Mouse (Mus musculus) thymus, postnatal 0 days (tissue): ENCODE data around the gene Gm17175. TPM values are rescaled to one million over a fixed set of nuclear protein-coding genes. Genes with fewer than 3 reads are reported as not detected.
"Not testable (repeated sequence)": the region's sequence is repeated elsewhere in the genome, so short reads cannot be mapped to it uniquely, and the experiment has no call there.

Experiments used
- DNase-seq: peaks from one replicate; pipeline ENCODE4 v3.0.0-alpha.2; 2015; ENCODE audit warnings: low spot score
- polyA plus RNA-seq: library from polyadenylated mRNA; unstranded; fragments of >200 nt; fragmentation: Nextera tagmentation; extraction: Ambion mirVana; gene quantifications from 2 replicates; pipeline ENCODE4 v1.2.1, GENCODE M21; 2015

Gm17175 gene
- polyA plus RNA-seq: not detected in 2 replicates

GRCm38 (mm10) chr14:51573963-51574362 is at the start of gene Gm17175:
Gm17175 (minus strand) TSS chr14:51574063.
- not testable (repeated sequence) for DNase-seq

- no peak for DNase-seq
Measured at GRCm38 (mm10) chr14:51611210-51611609, 37.3 kb upstream of the Gm17175 start, which contains the start of gene Gm17078. Gm17078 (minus strand) TSS chr14:51611310.

- DNase-seq: not testable (repeated sequence)
Measured at GRCm38 (mm10) chr14:51592039-51592438, 18.2 kb upstream of the Gm17175 start, which contains the start of gene Gm17174. Gm17174 (minus strand) TSS chr14:51592139.

- DNase-seq: no peak
Measured at GRCm38 (mm10) chr14:51552490-51552889, 21.4 kb downstream of the Gm17175 start, which contains the start of gene Gm5622. Gm5622 (plus strand) TSS chr14:51552790.

Other genes starting within 250 kb of the Gm17175 start
- gene Gm7247, start 212.3 kb downstream of the Gm17175 start, polyA plus RNA-seq: not detected in 2 replicates
- not detected in 2 replicates for gene Vmn2r88, start 163.2 kb downstream of the Gm17175 start, polyA plus RNA-seq
- not detected in 2 replicates for gene Vmn2r89, start 122.2 kb downstream of the Gm17175 start, polyA plus RNA-seq
- gene Gm5622, start 21.3 kb downstream of the Gm17175 start, polyA plus RNA-seq: 0.18 TPM in 1 of 2 replicates, not detected in the other
- not detected in 2 replicates for gene Gm17174, start 18.1 kb upstream of the Gm17175 start, polyA plus RNA-seq
- not detected in 2 replicates for gene Gm17078, start 37.2 kb upstream of the Gm17175 start, polyA plus RNA-seq
- gene Gm4181, start 61.6 kb upstream of the Gm17175 start, polyA plus RNA-seq: not detected in 2 replicates
- not detected in 2 replicates for gene Gm17079, start 121.4 kb upstream of the Gm17175 start, polyA plus RNA-seq
- gene Gm5800, start 143.1 kb upstream of the Gm17175 start, polyA plus RNA-seq: not detected in 2 replicates
- gene Ang4, start 199.5 kb upstream of the Gm17175 start, polyA plus RNA-seq: 7.3 and 8.0 TPM in 2 replicates
- not detected in 2 replicates for gene AY358078, start 226.0 kb upstream of the Gm17175 start, polyA plus RNA-seq